Mouse (Mus musculus) retina, adult 2 months (tissue): Measurements from ENCODE around the gene Cdc27.
"Not testable (repeated sequence)": the region's sequence is repeated elsewhere in the genome, so short reads cannot be mapped to it uniquely, and the experiment has no call there.

ENCODE experiments used
- DNase-seq: peaks from one replicate; pipeline ENCODE4 v3.0.0-alpha.2; 2012; ENCODE audit warnings: low read depth, low spot score

The Cdc27 gene

GRCm38 (mm10) chr11:104571373-104571772 lies 21.0 kb upstream of the Cdc27 start:
- DNase-seq: not testable (repeated sequence)

- DNase-seq: not testable (repeated sequence)
These were observed 20.1 kb upstream of the Cdc27 start for GRCm38 (mm10) chr11:104570515-104570914.

- no peak for DNase-seq
These were observed 17.9 kb upstream of the Cdc27 start for GRCm38 (mm10) chr11:104568326-104568725.

DNA sequence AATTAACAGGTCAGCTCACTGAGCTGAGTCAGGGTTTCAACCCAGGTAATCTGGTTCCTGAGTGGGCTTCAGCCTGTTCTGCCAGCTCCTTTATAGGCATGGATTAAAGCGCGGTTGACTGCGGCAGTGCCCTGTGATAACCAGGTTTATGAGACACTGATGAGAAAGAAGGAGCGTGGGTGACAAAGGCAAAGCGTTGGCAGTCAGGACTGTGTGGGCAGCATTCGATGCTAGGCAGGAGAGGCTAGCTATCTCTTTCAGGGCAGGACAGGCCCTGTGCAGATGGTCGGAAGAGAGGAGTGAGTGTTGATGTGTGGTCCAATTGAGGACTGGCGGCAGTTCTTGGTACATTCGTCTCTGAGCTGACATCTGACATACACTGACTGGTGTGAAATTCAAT lies 17.3 kb upstream of the Cdc27 start:
- no peak for DNase-seq

GRCm38 (mm10) chr11:104566796-104567195 lies 16.4 kb upstream of the Cdc27 start:
- DNase-seq: no peak

GRCm38 (mm10) chr11:104566097-104566496 lies 15.7 kb upstream of the Cdc27 start:
- DNase-seq: no peak

GRCm38 (mm10) chr11:104565172-104565571 lies 14.8 kb upstream of the Cdc27 start:
- no peak for DNase-seq

DNA sequence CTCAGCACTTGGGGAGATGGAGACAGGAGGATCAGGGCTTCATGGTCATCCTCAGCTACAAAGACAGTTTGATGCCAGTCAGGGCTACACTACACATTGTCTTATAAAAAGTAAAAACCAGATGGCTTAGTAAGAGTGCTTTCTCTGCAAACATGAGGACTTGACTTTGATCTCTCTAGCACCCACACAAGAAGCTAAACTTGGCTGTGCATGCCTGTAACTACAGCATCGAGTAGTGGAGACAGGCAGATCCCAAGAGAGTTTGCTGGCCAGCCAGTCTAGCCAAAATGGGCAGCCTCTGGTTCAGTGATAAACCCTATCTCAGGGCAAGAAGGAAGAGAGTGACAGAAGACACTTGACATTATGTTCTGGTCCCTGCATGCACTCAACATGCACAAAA lies 13.1 kb upstream of the Cdc27 start:
- DNase-seq: no peak

DNA sequence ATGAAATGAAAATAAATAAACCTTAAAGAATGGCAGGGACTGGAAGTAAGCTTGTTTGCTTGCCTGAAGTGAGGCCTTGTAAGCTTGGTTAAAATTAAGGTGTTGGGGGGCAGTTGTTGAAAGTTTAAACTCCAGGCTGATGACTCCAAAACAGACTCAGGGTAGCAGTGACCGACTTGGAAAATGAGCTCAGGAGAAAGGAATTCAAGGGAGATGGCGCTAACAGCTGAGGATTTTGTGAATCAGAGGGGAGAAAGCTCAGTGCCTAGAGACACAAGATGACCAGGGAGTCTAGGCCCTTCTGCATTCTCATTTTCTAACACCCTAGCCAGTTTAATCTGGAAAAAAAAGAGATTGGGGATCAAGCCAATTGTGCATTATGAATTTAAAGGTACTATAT lies 10.6 kb upstream of the Cdc27 start:
- DNase-seq: no peak

DNA sequence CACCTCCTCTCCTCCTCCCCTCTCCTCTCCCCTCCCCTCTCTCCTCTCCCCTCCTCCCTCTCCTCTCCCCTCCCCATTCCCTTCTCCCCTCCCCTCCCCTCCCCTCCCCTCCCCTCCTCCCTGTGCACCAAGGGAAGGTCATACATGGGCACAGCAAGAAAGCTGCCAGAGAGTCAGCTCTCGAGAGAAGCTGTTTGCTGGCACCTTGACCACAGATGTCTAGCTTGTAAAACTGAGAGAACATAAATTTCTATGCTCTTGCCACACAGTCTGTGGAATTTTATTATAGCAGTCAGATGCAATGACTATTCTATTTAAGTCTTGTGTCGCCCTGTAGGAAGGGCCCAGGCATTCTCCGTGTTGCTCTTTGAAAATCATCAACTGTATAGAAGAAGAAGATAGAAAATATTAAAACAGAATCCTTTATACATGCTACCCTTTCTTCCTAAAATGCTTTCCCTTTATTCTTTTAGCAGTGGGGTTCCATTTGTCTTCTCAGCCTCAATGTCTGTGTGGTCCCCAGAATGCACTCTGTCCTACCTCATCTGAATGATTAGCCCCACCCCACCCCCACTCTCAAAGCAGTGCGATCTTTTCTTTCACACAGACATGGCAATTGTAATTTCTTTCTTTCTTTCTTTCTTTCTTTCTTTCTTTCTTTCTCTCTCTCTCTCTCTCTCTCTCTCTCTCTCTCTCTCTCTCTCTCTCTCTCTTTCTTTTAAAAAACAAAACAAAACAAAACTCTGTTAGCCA lies 8.4 kb upstream of the Cdc27 start:
- DNase-seq: no peak

DNA sequence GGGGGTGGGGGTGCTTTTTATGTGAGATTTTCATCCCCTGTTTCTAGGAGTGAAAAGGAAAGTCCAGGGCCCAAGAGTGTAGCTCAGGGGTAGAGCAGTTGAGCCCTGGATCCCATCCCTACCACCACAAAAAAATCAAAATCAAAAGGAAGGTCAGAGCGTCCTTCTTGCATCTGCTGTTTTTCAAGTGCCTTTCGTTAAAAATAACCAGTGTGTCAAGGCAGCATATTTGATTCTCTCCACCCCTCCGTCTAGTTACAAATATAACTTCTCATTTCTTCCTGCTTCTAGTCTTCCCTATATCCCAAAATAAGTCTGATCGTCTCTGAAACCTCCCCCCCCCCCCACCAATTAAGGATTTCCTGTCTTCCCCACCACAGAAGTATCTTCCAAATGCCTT lies 7.6 kb upstream of the Cdc27 start:
- DNase-seq: no peak

DNA sequence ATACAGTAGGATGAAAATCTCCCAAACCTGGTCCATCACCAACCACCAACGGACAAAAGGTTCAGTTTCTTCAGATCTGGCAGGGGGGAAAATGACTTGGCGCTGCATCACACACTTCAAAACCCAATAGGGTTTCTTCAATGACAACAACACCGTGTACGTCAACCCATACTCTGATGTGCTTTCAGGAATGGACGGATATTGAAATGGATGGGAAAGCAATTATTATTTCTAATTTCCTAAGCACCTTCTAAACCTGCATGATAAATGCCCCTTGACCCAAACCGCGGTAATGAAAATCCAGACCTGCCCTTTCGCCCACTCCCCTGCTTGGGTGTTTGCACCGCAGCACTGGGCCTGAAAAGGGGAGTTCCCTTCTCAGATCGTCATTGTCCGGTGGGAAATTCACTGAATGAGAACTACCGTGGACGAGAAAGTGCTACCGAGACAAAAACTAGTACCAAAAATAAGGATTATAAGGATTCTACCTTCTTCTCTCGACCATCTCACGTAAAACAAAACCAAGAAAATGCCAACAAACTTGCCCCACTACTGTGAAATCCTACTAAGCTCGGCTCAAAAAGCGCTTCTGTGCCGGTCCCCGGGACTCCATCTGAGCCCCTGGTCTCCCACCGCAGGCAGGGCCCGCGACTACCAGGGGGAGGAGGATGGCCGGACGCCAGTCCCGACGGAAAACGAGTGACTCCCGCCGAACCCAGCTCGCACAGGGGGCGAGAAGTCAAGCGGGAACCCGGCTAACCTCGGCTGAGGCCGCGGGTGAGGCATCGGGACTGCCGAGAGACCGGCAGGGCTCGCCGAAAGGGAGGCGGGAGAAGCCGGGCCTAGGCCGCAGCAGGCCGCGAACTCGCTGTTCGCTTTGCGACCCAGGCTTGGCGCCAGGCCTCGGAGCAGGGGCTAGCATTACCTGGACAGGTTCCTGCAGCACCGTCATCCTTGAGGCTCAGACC lies 698 bp downstream of the Cdc27 start:
- DNase-seq: no peak

DNA sequence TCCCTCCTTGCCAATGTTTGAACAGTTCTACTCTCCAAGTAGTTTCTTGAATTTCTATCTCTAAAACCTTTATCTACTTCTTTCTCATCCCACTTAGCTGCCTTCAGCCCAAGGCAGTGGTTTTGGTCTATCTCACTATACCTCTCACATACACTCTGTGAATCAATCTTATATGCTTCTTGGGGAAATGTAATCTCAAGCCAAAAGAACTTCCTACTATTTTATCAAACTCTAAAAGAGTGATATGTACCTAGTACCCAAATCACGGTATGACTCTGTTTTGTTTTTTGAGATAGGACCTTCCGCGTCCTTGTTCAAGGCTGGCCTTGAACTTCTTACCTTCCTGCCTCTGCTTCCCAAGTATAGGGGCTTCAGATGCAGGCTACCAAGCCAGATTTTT lies 2.9 kb downstream of the Cdc27 start:
- no peak for DNase-seq

DNA sequence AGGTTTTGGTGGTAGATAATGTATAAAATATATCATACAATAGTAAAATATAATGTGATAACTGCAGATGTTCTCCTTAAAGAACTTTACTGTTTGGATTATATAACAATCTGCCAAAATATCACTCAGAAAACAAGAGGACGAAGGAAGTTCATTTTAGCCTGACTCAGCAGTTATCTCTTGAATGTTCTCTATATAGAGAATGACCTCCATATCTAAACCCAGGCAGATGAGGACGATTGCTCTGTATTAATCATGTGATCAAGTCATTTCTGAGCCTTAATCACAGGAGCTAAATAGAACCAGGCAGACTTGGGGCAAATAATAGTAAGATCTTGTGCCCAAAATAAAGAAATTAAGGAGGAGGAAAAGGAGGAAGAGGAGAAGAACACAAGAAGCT lies 5.9 kb downstream of the Cdc27 start:
- no peak for DNase-seq

DNA sequence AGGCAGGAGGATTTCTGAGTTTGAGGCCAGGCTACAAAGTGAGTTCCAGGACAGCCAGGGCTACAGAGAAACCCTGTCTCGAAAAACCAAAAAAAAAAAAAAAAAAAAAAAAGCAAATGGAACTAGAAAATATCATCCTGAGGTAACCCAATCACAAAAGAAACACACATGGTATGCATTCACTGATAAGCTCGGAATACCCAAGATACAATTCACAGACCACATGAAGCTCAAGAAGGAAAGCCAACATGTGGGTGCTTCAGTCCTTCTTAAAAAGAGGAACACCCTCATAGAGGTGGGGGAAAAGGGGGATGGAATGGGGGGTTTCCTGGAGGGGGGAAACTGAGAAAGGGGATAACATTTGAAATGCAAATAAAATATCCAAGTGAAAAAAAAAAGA lies 7.1 kb downstream of the Cdc27 start:
- not testable (repeated sequence) for DNase-seq

GRCm38 (mm10) chr11:104539811-104540210 lies 10.6 kb downstream of the Cdc27 start:
- no peak for DNase-seq

- no peak for DNase-seq
These were observed 12.4 kb downstream of the Cdc27 start for GRCm38 (mm10) chr11:104537945-104538555.

GRCm38 (mm10) chr11:104536843-104537242 lies 13.6 kb downstream of the Cdc27 start:
- DNase-seq: no peak

DNA sequence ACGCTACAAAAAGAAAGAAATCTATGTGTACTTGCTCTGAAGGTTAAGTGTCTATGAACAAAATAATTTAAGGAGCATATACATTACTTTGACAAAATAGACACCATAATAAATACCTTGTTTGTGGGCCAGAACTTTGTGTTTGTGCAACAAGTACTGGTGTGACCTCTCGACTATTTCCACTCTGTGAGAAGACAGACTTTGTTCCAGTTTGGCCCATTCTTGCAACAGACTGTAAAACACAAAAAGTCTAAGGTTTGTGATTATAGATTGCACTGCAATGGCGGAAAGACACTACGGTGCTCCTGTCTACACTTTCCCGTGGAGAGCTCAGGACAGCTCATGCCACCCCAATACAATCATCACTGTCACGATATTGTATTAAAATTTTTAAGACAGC lies 24.5 kb downstream of the Cdc27 start:
- no peak for DNase-seq

- no peak for DNase-seq
These were observed 38.0 kb downstream of the Cdc27 start for GRCm38 (mm10) chr11:104512436-104512835.

DNA sequence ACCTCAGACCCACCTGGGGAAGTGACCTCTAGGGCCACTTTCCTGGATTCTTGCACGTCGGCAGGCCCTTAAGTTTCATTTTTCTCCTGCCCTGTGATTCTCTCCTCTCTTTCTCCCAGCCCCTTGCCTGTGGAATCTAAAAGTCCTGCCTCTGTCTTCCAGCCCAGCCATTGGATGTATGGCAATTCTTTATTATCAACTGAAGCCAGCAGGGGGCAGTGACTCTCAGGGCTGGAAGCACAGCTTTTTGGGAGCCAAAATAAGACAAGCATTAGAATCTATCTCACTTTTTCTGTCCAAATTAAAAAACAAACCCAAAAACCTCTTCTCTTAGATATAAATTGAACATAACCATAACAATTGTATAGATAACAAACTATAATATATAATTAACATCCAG lies 39.8 kb downstream of the Cdc27 start:
- DNase-seq: no peak

DNA sequence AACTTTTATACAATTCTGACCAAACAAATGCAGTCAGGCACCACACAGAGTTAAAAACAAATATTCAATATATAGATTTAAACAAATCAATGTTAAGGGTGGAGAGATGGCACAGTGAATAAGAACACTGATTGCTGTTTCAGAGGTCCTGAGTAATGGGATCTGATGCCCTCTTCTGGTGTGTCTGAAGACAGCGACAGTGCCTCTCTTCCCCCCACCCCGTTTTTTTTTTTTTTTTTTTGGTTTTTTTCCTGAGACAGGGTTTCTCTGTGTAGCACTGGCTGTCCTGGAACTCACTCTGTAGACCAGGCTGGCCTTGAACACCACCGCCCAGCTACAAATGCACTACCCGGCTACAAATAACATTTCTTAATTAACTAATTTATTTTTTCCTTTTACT lies 42.0 kb downstream of the Cdc27 start:
- no peak for DNase-seq
